Mouse (Mus musculus): ENCODE data around the gene Snd1.
A peak's percentile ranks its signal among the peaks of the same experiment; 100 is the strongest.

DNA sequence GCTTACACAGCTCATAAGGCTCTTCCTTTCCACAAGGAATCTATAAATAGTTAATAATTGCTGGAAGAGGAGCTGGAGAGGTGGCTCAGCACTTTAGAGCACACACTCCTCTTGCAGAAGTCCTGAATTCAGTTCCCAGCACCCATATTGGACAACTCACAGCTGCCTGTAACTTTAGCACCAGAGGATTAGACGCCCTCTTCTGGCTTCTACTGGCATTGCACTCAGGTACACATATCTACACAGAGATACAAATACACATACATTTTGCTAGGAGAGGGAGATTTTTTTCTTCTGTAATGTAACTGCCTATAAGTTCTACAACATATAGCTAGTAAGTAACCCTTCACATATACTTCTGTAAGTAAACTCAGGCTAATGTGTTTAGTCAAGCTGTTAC is 440.0 kb downstream of the Snd1 start:
- TF ChIP-seq CTCF (IDR thresholded peaks at IDR 0.05; ENCODE audit: low read depth) = peak; percentile 41
- TF ChIP-seq EP300 (IDR thresholded peaks at IDR 0.05; ENCODE audit: low read depth) = no peak

All from liver, embryonic 14.5 days (tissue).